Mouse (Mus musculus): ENCODE measurements around the gene Etnk1.
"Not testable (repeated sequence)": the region's sequence is repeated elsewhere in the genome, so short reads cannot be mapped to it uniquely, and the experiment has no call there.

Gene Etnk1

DNA sequence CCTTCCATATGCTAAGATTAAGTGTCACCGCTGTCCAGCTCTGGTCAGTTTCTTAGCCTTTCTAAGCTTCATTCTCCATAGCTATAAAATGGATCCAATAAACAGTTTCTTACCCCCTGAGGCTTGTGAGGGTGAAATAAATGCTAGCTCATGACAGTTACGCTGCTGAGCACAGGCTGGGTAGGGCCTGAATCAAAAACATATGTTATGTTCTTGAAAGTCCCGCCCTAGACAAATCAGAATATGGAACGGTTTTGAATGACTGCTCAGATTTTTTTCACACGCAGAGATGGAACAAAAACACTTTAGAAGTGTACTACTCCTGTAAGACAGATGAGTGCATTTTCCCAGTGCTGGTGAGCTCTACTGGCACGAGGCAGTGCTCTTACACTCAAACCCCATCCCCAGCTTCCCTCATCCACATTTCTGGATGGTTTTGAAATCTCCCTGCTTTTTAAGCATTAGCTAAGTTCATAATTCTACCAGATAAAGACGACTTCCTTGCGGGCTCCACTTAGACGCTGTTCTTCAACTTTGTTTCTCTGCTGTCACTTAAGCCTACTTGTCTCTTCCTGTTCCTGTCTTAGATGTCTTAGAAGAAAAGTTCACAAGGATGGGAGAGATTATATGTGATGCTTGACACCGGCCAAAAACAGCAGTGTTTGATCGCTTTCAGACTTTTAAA lies 4.9 kb downstream of the Etnk1 start:
- DNase-seq: no peak

DNA sequence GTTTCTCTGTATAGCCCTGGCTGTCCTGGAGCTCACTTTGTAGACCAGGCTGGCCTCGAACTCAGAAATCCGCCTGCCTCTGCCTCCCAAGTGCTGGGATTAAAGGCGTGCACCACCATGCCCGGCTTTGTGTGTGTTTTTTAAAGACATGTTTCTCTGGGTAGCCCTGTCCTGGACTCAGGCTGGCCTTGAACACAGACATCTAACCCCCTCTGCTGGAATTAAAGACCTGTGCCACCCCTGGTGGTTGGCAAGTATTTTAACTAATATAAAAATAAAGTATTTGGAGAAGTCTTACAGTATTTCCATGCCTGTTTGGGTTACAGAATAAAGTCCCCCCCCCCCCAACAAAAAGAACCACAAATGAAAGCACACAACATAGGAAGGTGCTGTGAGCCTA lies 5.7 kb downstream of the Etnk1 start:
- not testable (repeated sequence) for DNase-seq

DNA sequence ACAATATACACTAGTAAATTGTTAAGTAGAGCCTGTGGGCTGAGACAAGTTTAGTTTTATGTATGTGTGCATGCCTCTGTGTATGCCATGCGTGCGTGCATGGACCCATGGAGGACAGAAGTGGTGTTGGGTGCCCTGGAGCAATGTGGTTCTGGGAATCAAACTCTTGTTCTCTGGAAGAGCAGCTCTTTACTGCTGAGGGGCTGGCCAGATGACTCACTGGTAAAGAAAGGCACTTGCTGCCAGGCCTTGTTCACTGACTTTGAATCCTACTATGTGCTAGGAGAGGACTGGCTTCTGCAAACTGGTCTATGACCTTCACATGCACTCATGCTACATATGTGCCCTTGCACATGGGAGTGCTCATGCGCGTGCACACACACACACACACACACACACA lies 7.2 kb downstream of the Etnk1 start:
- no peak for DNase-seq

DNA sequence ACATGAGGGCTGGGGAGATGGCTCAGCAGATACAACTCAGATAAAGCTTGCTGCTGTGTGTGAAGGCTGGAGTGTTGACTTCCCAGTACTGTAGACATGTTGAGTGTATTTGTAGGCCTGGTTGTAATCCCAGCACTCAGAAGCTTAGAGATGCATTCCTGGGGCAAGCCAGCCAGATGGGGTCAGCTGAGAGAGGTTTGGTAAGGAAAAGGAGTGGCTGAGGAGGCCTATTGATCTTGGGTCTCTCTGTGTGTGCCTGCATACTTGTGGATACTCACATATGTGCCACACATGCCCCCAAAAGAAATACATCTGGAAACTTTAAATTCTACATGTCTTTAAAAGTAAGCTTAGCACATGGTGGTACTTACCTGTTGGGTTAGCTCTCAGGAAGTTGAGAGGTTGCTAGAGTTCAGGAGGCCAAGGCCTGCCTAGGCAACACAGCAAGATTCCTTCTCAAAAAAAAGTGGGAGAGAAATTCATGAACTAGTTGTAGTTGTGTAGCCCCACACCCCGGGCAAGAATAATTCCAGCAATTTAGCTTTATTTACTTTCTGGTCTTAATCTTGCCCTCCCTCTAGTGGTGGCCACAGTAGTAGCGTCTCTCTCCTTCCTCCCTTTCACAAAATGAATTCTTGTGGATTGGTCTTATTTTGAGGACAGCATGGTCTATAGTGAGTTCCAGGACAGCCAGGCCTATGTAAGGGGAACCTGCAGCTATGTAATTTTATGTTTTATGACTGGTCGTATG lies 8.1 kb downstream of the Etnk1 start:
- peak; percentile 55 for DNase-seq

DNA sequence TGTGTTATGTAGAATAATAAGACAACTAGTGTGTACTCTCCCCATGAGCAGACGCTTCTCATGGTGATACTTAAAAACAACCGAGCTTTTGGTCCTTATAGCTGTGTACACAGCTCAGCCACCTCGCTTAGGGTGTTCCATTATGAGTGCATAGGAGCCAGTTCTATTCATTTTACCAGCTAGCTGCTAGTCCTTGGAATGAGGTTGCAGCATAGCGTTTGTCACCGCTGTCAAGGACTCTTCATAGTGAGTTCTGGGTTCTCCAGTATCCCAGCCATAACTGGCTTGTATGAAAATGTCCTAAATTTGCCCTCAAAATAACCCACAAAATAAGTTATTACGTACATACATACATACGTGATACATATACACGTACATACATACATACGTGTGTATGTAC lies 9.1 kb downstream of the Etnk1 start:
- DNase-seq: no peak

DNA sequence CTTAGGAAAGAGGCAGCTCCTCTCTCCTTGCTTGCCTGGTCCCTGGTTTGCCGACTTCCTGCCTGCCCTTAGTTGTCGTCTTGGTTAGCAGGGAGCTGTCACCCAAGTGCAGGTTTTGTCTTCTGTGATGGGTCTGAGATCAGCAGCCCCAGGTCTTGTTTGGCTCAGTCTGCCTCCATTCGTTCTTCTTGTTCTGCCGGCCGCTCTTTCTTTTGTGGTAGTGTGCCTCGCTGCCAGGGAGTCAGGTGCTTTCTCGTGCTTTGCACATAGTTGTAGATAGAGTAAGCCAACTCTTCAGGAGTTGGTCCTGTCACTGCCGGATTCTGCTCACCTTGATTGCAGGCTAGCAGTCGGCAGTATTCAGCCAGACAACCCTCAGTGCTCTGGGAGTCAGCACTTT lies 9.6 kb downstream of the Etnk1 start:
- no peak for DNase-seq

DNA sequence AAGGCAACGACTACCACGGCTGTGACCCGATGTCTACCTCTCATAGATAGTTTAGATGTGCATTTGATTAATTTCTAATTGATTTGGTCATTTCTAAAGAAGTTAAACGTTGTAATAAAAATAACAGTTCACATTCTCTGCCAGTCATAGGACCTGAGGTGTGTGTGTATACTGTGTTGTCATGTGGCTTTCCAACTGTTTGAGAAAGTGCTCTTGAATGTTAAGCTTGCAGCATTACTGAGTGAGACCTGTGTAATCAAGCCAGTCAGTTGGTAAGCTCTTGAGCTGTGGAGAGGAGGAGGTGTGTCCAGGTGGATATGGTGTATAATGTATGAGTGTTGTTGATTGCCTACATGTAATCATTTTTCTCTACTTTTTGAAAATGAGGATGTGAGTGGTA lies 12.2 kb downstream of the Etnk1 start:
- no peak for DNase-seq

DNA sequence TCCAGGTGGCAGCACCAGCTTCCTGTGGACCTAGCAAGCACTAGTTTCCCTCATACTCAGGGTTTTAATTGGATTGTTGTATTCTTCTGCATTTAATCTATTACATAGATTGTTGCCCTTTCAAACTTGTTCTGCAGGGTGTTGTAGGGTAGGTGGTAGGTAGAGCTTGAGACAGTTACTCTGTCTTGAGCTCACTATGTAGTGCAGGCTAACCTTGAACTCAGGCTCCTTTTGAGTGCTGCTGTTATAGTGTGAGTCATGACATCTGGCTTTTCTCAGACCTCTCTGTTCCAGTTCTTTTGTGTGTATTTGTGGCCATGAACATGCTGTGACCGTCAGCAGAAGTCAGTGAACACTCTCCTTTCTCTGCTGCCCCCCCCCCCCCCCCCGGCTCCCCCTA lies 12.7 kb downstream of the Etnk1 start:
- no peak for DNase-seq

DNA sequence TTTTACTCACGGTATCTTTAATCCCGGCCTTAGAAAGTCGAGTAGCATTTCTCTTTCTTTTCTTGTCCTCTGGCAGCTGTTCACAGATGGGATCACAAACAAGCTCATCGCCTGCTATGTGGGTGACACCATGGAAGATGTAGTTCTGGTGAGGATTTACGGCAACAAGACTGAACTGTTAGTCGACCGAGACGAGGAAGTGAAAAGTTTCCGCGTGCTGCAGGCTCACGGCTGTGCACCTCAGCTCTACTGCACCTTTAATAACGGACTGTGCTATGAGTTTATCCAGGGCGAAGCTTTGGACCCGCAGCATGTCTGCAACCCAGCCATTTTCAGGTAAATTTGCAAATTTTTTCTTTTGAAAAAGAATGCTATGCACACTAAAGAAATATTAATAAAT lies 13.5 kb downstream of the Etnk1 start:
- DNase-seq: no peak

DNA sequence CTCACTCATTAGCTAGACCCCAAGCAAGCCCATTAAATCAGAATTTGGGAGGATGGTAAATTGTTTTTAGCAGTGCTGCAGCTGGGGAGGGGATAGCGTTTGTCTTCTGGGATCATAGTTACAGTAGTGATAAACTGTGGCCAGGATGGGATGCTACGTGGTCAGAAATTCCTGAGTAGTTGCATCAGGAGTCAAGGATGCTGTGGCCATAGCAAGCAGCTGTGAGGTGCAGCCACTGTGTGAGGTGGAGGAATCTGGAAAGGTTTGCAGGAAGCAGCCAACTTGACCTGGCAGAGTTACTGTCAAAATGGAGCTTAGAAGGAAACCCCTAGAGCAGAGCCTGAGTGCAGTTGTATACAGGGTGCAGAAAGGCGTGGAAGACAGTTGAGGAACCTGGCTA lies 17.1 kb downstream of the Etnk1 start:
- no peak for DNase-seq

DNA sequence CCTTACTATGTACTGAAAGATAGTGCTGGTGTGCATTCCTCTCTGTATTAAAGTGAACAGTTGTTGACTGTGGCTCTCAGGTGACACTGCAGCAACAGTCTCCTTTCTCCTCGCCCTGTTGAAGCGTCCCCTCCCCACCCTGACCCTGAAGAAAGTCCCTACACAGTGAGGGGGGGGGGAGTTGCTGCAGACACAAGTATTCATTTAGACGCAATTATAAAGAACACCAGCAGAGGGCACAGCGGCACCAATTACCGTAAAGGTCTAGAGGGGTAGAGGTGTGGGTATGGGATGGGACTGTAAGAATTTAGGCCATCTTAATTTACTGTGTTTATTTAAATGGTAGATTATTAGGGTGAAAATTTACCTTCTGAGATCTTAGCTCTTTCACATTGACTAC lies 17.7 kb downstream of the Etnk1 start:
- DNase-seq: peak; percentile 30

DNA sequence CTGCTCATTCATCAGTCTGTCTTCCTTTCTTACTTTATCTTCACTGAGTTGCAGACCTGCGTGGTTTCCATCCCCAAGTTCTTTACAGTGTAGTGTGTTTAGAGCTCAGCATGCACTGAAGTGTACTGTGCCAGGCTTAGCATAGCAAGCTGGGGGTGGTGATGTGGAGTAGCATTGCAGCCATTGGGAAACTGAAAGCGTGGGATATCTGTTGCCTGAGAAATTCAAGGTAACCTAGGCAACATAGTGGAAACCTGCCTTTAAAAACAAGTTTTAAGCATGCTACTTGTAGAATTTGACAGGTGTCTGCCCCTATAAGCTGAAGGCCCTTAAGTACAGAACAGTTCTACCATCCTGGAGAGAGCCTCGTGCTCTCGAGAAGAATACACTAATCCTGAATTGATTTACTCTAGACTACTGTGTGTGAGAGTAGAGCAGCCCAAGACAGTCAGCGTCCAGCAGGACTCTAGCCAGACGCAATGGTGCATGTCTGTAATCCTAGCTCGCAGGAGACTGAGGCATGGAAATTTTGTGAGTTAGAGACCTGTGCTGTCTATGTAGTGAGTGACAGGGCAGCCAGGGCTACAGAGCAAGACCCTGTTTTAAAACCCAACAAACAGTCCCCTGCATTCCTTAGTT lies 23.9 kb downstream of the Etnk1 start:
- no peak for DNase-seq

DNA sequence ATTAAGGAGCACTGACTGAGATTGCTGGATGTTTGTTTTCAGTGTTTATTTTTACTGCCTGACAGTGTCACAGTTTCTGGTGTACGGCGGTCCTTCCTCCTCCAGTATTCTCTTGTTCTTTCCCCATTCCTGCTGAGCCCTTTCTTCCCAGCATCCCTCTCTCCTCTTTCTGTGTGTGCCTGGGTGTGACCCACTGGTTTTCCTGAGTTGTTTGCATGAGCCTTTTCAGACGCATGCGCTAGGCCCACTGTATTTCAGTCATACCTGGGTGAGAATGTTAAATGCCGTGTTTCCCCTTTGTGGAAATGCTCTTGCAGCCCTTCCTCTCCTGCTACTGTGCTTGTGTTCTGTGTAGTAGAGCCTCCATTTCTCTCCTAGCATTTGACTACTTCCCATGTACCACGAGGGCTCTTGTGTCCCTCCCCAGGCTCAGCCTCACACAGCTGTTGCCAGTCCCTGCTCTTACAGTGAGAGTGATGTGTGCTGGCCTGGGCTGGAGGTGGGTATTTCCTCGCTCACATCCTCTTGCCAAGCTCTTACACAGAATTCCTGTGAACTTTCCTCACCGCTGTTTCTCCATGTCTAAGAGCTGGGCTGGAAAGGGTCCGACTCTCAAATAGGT lies 24.6 kb downstream of the Etnk1 start:
- DNase-seq: no peak

DNA sequence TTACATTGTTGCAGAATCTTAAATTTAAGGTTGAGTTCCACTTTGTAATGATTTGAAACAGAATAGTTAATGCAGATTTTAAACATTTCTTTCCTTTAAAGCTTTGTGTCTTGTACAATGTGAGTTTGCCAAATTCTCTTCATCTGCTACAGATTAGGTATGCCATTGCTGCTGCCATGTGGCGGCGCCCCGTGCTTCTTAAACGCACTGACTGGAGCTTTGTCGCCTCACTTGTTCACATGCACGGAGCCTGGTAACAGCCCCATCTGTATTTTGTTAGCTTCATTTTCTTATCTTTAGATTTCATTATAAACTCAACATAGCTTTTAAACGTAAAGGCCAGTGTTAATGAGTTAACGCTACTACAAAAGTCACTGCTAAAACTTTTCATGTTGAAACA lies 25.7 kb downstream of the Etnk1 start:
- DNase-seq: no peak

DNA sequence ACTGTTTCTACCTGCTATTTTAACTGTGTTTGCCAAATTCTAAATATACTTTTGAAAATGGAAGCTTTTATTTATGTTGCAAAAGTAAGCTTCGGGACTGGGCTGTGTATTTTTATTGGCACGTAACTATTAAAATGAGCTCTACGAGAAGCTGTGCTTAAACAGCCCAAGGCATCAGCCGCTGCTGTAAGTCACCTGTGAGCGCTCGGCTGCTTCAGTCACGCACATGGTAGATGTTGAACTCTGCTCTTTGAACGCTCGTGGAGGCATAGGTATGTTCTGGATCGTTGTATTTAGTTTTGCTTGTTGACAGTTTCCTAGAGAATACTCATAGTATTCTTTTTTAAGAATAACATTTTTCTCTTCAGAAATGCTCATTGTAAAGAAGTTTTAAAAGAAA lies 26.1 kb downstream of the Etnk1 start:
- no peak for DNase-seq

DNA sequence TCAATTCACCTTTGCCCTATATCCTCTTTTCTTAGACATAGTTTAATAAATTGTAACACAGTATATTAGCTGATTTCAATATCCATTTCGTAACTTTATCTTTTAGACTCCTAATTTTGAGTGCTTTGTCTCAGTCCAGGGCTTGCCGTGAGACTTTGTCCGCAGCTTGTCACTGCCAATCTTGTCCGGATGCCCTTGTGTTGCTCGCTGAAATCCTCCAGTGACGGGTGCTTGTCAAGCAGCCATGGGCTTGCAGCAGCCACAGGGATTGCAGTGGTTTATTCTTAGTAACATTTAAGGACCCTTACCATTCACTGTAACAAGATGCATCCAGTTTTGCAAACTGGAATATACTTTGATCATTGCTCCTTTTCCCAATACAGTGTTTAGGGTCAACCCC lies 26.6 kb downstream of the Etnk1 start:
- no peak for DNase-seq

DNA sequence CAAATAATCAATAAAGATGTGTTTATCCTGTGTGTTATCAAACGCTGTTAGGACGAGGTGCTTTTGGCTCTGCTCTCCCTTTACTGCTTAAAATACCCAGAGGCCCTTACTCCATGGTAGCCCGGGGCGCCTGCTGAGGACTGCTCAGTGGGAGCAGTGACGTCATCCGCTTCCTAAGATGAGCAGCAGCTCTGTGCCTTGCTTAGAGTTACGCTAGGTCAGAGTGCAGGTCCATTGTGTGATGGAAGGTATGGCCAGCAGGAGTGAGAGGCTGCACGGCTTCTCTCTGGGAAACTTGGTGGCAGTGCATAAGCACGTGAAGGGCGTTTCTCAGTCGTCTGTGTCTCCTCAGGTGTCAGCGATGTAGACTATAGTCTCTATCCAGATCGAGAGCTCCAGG lies 30.0 kb downstream of the Etnk1 start:
- DNase-seq: no peak

DNA sequence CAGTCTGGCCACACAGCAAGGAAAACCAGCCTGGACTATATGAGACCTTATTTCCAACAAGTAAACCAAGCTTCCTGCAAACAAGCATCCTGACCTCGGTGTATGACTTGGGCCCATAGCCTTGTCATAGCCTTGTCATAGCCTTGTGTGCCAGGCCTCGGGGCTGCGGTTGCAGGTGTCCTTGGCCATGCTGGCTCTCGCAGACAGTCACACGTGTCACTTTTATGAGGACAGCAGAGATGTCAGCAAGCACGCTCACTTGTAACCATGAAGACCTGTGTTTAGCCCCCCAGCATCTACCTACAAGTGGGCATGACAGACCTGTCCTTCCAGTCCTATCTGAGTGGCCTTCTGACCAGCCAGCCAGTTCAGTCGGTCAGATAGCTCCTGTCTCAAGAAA lies 31.4 kb downstream of the Etnk1 start:
- DNase-seq: no peak

DNA sequence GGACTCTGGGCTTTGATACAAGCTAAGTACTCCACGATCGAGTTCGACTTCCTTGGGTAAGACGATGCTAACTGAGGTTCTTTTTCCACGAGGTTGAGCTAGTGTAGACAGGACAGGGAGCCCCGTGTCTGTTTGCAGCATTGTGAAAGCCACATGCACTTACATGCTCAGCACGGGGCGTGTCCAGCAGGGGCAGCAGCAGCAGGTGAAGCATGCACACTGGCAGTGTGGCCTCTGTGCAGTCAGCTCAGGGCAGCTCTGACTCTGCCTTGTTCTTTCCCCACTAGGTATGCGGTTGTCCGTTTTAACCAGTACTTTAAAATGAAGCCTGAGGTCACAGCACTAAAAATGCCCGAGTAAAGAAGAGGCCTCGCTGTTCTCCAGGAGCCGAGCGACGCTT lies 36.1 kb downstream of the Etnk1 start:
- DNase-seq: no peak

DNA sequence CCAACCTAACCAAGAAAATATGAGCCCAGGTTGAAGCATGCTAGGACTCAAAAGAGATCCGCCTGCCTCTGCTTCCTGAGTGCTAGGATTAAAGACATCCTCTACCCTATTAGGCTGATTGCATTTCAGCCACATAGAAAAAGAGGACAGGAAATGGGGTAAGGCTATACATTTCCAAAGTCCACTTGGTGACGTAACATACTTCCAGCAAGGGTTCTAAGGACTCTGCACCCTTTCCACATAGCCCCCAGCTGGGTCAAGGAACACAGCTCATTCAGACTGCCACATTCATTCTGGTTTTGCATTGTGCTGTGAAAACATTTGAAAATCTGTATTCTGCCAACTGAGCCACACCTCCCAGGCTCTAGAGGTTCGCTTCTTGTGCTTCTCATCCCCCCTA lies 41.9 kb downstream of the Etnk1 start:
- no peak for DNase-seq

DNA sequence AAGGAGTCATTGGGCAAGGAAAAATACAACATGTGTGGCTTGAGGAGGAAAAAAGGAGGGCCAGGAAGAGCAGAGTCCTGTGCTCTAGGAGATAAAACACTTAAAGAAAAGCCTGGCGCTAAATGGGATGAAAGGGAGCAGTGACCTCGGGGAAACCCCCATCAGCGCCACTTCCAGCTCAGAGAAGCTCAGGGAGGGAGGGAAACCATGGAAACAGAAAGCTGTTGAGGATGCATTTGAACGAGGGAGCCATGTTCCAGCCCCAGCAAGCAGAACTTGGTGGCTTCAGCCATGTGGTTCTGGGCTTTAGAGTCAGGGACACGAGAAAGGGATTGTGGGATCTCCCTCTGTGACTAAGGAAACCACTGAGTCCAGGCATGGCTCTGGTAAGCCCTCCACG lies 45.7 kb downstream of the Etnk1 start:
- DNase-seq: no peak

DNA sequence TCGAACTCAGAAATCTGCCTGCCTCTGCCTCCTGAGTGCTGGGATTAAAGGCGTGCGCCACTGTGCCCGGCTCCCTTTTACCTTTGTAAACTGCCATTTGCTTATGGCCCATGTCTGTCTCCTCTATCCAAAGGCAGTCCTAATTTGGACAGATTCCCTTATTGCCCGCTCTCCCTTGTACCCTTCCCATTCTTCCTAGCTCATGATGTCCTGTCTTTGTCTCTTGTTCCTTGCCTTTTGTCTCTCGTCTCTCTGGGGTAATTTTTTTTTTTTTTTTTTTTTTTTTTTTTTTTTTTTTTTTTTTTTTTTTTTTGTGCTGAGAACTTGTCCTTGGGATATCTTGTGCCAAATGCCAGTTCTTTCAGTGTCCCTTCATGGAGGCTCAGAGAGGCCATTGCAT lies 46.4 kb downstream of the Etnk1 start:
- DNase-seq: no peak

DNA sequence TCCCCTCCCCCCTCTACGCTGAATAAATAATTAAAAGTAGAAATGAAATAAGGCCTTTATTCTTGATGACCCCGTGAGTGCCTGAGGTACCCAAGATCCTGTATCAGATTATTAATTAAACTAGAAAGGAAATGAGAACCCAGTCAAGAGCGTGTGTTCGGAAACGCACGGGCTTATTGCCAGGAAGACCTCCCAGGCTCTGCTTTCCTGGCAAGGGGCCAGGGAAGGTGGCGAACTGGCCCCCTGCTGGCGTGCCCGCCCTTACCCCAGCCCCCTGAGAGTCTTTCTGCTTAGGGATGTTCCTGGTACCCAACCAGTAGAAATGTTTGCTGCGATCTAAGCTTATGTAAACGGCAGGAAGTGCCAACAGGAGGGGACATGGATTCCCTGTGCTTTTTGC lies 49.2 kb downstream of the Etnk1 start:
- DNase-seq: no peak

DNA sequence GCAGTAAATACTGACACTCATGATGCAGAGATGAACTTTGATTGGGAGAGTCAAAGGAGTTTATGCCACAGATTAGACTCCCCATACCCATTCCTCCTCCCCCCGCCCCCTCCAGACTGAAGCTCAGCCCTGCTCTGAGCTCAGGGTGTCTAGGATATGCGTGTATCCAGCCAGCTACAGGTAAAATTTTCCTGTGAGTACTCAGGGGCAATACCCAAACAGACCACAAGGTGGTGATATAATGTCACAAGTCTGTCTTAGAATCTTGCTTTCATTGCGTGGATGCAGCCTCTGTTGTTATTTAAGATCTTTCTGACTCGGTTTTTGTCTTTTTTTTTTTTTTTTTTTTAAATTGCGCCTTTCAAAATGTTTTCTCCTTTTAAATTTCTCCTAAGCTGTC lies 52.3 kb downstream of the Etnk1 start:
- DNase-seq: peak; percentile 82
